Mouse (Mus musculus): Measurements from ENCODE around the gene Acaca. TPM values are rescaled to one million over a fixed set of nuclear protein-coding genes. Genes with fewer than 3 reads are reported as not detected.

The Acaca gene
- polyA plus RNA-seq, 1 experiment: 34.5 TPM

- TF ChIP-seq POLR2A (IDR thresholded peaks at IDR 0.05; ENCODE audit: borderline replicate concordance, extremely low read depth, low read depth, low read length): no peak
- TF ChIP-seq CTCF (IDR thresholded peaks at IDR 0.05; ENCODE audit: insufficient read depth, low read length): peak; percentile 37
- peak; percentile 37 for DNase-seq
- Histone ChIP-seq H3K4me1 (ENCODE audit: control insufficient read depth, insufficient read depth, low read length) (no peaks in the 10 kb centered on the region), H3K4me3 (replicated peaks; ENCODE audit: extremely low read depth, low read depth, low read length) (no peak overlapping the region)
- 15% methylated on average over 7 of the region's 7 CpGs for WGBS
Observed at GRCm38 (mm10) chr11:84168701-84169288, 39.3 kb downstream of the Acaca start.

- WGBS: 71% methylated on average over 11 of the region's 11 CpGs
- TF ChIP-seq POLR2A (IDR thresholded peaks at IDR 0.05; ENCODE audit: borderline replicate concordance, extremely low read depth, low read depth, low read length): no peak
- TF ChIP-seq CTCF (IDR thresholded peaks at IDR 0.05; ENCODE audit: insufficient read depth, low read length): no peak
- Histone ChIP-seq H3K4me3 (replicated peaks; ENCODE audit: extremely low read depth, low read depth, low read length) (no peak overlapping the region), H3K4me1 (ENCODE audit: control insufficient read depth, insufficient read depth, low read length) (no peaks in the 10 kb centered on the region)
- no peak for DNase-seq
Observed at GRCm38 (mm10) chr11:84172539-84173435, 43.3 kb downstream of the Acaca start.

GRCm38 (mm10) chr11:84178571-84178970 is 49.1 kb downstream of the Acaca start:
- 16% methylated on average over 4 of the region's 4 CpGs for WGBS
- TF ChIP-seq POLR2A (IDR thresholded peaks at IDR 0.05; ENCODE audit: borderline replicate concordance, extremely low read depth, low read depth, low read length) (no peak), CTCF (IDR thresholded peaks at IDR 0.05; ENCODE audit: insufficient read depth, low read length) (no peak)
- Histone ChIP-seq H3K4me3 (replicated peaks; ENCODE audit: extremely low read depth, low read depth, low read length) (no peak overlapping the region), H3K4me1 (ENCODE audit: control insufficient read depth, insufficient read depth, low read length) (peaks cover 3% of the 10 kb centered on the region)
- no peak for DNase-seq

DNA sequence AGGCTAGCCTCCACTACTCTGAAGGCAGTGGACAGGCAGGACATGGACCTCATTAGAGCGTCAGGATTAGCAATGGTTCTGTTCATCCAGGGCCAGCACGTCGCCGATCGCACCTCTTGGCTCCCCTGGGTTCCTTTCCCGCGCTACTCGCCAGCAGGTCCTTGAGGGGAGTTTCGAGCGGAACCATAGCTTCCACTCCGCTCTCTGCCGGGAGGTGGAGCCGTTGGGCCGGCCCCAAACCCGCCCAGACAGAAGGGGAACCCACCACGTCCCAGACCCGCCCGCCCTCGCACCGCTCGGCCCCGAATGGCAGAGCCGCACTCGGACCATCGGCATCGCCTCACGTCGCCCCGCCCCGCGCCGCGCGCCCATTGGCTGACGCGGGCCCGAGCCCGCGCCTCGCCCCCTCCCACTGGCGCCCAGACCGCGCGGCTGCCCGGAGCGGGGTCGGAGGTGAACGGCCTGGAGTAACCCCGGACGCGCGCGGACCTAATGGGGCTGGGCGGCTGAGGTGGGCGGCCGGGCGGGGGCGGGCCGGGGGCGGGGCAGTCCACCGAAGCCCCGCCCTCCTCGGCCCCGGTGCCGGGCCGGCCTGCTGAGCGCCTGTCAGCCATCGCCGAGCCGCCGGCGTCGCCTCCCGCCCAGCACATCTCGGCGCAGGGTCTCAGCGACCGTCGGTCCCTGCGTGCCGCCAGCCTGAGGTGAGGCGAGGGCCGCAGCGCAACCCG is 49.9 kb downstream of the Acaca start:
- Histone ChIP-seq H3K4me1 (ENCODE audit: control insufficient read depth, insufficient read depth, low read length) (peaks cover 3% of the 10 kb centered on the region), H3K4me3 (replicated peaks; ENCODE audit: extremely low read depth, low read depth, low read length) (peak overlapping the region; percentile 78)
- peak; percentile 34; the same call in 1 of the 2 replicates for TF ChIP-seq CTCF (IDR thresholded peaks at IDR 0.05; ENCODE audit: insufficient read depth, low read length)
- TF ChIP-seq POLR2A (IDR thresholded peaks at IDR 0.05; ENCODE audit: borderline replicate concordance, extremely low read depth, low read depth, low read length): peak; percentile 38; the same call in 1 of the 2 replicates
- DNase-seq: peak; percentile 94
- WGBS: under 1% methylated on average over 57 of the region's 85 CpGs

GRCm38 (mm10) chr11:84179954-84180598 is 50.6 kb downstream of the Acaca start:
- Histone ChIP-seq H3K4me3 (replicated peaks; ENCODE audit: extremely low read depth, low read depth, low read length) (peak overlapping the region; percentile 70), H3K4me1 (ENCODE audit: control insufficient read depth, insufficient read depth, low read length) (peaks cover 3% of the 10 kb centered on the region)
- TF ChIP-seq POLR2A (IDR thresholded peaks at IDR 0.05; ENCODE audit: borderline replicate concordance, extremely low read depth, low read depth, low read length) (peak; percentile 62; the same call in 1 of the 2 replicates), CTCF (IDR thresholded peaks at IDR 0.05; ENCODE audit: insufficient read depth, low read length) (no peak)
- DNase-seq: peak; percentile 71
- WGBS: under 1% methylated on average over 44 of the region's 44 CpGs

GRCm38 (mm10) chr11:84181286-84181685 is 51.8 kb downstream of the Acaca start:
- Histone ChIP-seq H3K4me3 (replicated peaks; ENCODE audit: extremely low read depth, low read depth, low read length) (no peak overlapping the region), H3K4me1 (ENCODE audit: control insufficient read depth, insufficient read depth, low read length) (peaks cover 3% of the 10 kb centered on the region)
- WGBS: 50% methylated on average over 2 of the region's 2 CpGs
- DNase-seq: no peak
- no peak for TF ChIP-seq POLR2A (IDR thresholded peaks at IDR 0.05; ENCODE audit: borderline replicate concordance, extremely low read depth, low read depth, low read length)
- TF ChIP-seq CTCF (IDR thresholded peaks at IDR 0.05; ENCODE audit: insufficient read depth, low read length): no peak

DNA sequence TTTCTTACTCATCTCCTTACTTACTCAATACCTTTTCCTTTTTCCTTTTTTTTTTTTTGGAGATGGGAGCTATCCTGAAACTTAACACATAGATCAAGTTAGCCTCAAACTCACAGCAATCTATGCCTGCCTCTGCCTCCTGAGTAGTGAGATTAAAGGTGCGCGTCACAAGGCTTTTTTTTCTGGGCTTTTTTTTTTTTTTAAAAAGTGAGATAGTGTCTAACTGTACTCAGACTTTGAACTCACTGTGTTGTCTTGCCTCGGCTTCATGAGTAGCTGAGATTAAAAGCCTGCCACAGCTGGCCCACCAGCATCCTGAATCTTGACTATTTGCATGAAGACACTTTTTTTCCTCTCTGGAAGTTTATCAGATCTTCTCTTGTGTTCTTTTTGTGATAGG is 59.1 kb downstream of the Acaca start:
- no peak for TF ChIP-seq POLR2A (IDR thresholded peaks at IDR 0.05; ENCODE audit: borderline replicate concordance, extremely low read depth, low read depth, low read length)
- no peak for TF ChIP-seq CTCF (IDR thresholded peaks at IDR 0.05; ENCODE audit: insufficient read depth, low read length)
- Histone ChIP-seq H3K4me1 (ENCODE audit: control insufficient read depth, insufficient read depth, low read length) (no peaks in the 10 kb centered on the region), H3K4me3 (replicated peaks; ENCODE audit: extremely low read depth, low read depth, low read length) (no peak overlapping the region)
- 83% methylated on average over 3 of the region's 3 CpGs for WGBS
- no peak for DNase-seq

GRCm38 (mm10) chr11:84190581-84191233 is 61.2 kb downstream of the Acaca start:
- no peaks in the 10 kb centered on the region for H3K4me1 ChIP-seq (ENCODE audit: control insufficient read depth, insufficient read depth, low read length)
- WGBS: 89% methylated on average over 8 of the region's 8 CpGs
- no peak overlapping the region for H3K4me3 ChIP-seq (replicated peaks; ENCODE audit: extremely low read depth, low read depth, low read length)
- DNase-seq: no peak
- TF ChIP-seq CTCF (IDR thresholded peaks at IDR 0.05; ENCODE audit: insufficient read depth, low read length): no peak
- TF ChIP-seq POLR2A (IDR thresholded peaks at IDR 0.05; ENCODE audit: borderline replicate concordance, extremely low read depth, low read depth, low read length): no peak
